Mouse (Mus musculus) cerebellum, postnatal 14 days (tissue): ENCODE results near the gene Cep97.
"Not testable (repeated sequence)": the region's sequence is repeated elsewhere in the genome, so short reads cannot be mapped to it uniquely, and the experiment has no call there.

Source experiments
- DNase-seq, 2 experiments: peaks; one replicate each; pipeline ENCODE4 v3.0.0; 2021; ENCODE audit warnings: mixed read lengths in 2 of 2

The Cep97 gene

GRCm38 (mm10) chr16:55889451-55889850 lies 45.2 kb downstream of the Cep97 start:
- DNase-seq = no peak

GRCm38 (mm10) chr16:55888584-55888960 lies 46.1 kb downstream of the Cep97 start:
- DNase-seq = no peak

- no peak for DNase-seq
Observed at GRCm38 (mm10) chr16:55887814-55888583, 46.7 kb downstream of the Cep97 start.

GRCm38 (mm10) chr16:55884246-55884645 lies 50.4 kb downstream of the Cep97 start:
- no peak for DNase-seq

GRCm38 (mm10) chr16:55876025-55876424 lies 58.6 kb downstream of the Cep97 start:
- DNase-seq = no peak

- no peak for DNase-seq
Observed at GRCm38 (mm10) chr16:55863832-55864231, 70.8 kb downstream of the Cep97 start.

- DNase-seq = peak; percentile 79 to 81
Observed at GRCm38 (mm10) chr16:55863149-55863815, 71.4 kb downstream of the Cep97 start.

GRCm38 (mm10) chr16:55861104-55861503 lies 73.6 kb downstream of the Cep97 start:
- DNase-seq = no peak

- DNase-seq = not testable (repeated sequence)
Observed at GRCm38 (mm10) chr16:55859421-55859820, 75.2 kb downstream of the Cep97 start.

- peak; percentile 69 to 85 for DNase-seq
Observed at GRCm38 (mm10) chr16:55858465-55858864, 76.2 kb downstream of the Cep97 start.

GRCm38 (mm10) chr16:55852943-55853727 lies 81.5 kb downstream of the Cep97 start:
- DNase-seq = peak; percentile 87 to 92

- DNase-seq = no peak
Observed at GRCm38 (mm10) chr16:55852515-55852914, 82.1 kb downstream of the Cep97 start.

- no peak for DNase-seq
Observed at GRCm38 (mm10) chr16:55850485-55850884, 84.2 kb downstream of the Cep97 start.
